Mouse (Mus musculus) thymus, postnatal 14 days (tissue): ENCODE results near the gene Gm27021.

Experiments
- DNase-seq: peaks from one replicate; pipeline ENCODE4 v3.0.0; 2021

Gene Gm27021

DNA sequence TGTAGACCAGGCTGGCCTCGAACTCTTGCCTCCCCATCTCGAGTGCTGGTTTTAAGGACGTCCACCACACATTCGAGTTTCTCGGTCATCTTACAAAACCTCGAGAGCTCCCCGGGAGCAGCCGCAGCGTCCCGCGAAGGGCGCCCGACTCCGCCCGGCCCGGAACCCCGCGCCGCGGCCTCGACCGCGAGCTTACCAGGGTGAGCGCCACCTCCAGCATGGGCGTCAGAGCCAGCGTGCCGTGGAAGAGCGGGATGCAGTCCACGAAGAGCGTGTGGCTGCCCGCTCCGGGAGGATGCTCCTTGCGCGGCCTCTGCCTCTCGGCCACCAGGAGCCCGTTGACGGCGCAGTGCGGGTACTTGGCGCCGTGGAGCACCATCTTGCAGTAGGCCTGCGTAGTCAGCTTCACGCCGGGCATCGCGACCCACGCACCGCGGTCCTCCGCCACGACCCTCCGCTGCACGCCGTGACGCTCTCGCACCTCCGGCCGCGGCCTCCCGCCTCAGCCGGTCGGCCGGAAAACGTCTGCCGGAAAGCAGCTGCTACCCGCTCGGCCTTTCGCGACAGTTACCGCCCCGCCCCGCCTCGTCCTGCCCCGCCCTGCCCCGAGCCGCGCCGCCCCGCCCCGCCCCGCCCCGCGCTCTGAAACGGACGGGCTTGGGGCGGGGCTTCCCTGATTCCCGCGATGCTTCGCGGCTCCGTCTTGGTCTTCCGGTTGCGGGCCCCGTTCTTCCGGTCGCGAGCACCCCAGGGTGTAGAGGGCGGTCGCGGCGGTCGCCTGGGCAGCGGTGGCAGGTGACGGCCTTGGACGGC is at the start of gene Gm27021, which contains the start of gene Cox4i1:
TSS of gene Gm27021 (minus strand) at position 519 of the 813 bp plus-strand sequence.
TSS of gene Cox4i1 (plus strand) at position 662 of the 813 bp plus-strand sequence.
- peak; percentile 96 for DNase-seq

GRCm38 (mm10) chr8:120715996-120716680 is 48.3 kb upstream of the Gm27021 start:
- DNase-seq = no peak

DNA sequence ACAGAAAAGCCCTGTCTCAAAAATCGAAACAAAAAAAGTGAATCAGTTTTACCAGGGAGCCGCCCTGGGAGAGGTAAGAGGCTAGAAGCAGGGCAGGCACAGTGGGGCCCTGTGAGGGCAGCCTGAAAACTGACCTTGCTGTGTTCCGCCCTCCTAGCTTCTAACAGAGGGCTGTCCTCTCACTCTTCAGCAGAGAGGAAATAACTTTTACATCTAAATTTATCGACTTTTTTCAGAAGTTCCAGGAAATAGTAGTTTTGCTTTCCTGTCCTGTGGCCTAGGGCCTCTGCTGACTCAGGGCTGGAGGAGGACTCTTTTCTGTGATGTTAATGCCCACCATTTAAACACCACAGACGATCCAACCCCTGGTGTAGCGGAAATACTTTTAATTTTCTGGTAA is 47.3 kb upstream of the Gm27021 start:
- no peak for DNase-seq

GRCm38 (mm10) chr8:120709176-120709575 is 41.3 kb upstream of the Gm27021 start:
- no peak for DNase-seq

DNA sequence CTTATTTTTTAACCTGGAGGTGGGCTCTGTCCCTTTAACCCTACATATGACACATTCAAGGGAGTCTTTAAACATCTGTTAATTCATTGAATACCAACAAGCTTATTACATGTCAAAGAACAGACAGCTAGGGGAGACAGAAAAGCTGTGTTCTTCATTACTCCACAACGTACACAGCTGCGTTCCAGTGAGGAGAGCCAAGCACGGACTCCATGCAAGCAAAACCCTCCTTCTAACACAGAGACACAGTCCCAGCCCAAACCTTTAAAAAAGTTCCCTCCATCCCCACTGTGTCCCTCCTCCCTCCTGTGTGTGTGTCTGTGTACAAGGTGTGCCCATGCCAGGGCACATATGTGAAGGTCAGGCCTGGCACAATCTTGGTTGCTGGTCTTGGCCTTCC is 38.3 kb upstream of the Gm27021 start:
- no peak for DNase-seq

- DNase-seq = no peak
These were observed 37.3 kb upstream of the Gm27021 start for GRCm38 (mm10) chr8:120705163-120705562.

GRCm38 (mm10) chr8:120704203-120704602 is 36.3 kb upstream of the Gm27021 start:
- no peak for DNase-seq

- peak; percentile 87 for DNase-seq
These were observed 34.0 kb upstream of the Gm27021 start for GRCm38 (mm10) chr8:120701758-120702465.

DNA sequence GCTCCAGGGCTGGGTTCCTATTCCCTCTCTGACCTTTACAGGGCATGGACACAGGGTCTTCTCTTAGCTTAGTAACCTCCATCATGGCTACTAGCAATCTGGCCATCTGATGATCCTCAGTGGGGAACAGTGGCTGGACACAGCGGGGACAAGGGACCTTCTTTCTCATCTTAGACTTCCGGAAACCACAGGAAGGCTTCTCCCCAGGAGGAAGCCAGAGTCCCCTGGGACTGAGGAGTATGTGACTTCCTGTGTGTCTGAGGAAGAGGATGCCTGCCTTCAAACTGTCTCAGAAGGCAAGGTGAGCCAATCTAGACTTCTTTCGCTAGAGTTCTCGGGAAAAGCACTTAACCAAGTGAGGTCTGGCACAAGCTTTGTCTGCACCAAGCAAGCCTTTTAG is 32.2 kb upstream of the Gm27021 start:
- no peak for DNase-seq

DNA sequence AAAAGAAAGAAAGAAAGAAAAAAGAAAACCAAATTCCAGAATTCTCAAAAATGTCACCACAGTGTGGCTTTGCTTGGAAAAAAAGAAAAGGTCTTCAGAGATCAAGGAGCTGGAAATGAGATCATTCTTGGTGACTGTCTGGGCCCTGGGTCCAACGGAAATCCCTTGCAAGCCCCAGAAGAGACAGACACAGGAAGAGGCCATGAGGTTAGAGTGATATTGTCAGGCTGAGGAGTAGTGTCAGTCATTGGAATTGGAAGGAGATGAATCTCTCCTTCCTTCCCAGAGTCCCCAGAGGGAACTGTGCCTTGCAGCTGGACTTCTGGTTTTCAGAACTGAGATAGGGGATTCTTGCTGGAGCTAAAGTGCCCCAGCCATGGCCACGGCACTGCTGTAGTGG is 31.7 kb upstream of the Gm27021 start:
- DNase-seq = no peak

DNA sequence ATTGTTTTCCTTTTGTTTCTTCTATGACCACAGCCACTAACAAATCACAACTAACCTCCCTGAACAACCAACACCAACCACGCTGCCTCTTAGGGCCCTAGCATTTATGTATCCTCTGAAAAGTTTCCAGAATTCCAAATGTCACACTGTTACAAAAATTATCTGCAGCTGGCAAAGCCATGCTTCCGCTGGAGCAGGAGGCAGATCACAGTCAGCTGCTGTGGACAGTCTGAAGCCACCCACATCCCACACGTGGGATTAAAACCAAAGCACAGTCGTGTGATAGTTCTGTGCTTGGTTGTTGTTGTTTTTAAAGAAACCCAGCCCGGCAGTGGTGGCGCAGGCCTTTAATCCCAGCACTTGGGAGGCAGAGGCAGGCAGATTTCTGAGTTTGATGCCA is 31.2 kb upstream of the Gm27021 start:
- no peak for DNase-seq

DNA sequence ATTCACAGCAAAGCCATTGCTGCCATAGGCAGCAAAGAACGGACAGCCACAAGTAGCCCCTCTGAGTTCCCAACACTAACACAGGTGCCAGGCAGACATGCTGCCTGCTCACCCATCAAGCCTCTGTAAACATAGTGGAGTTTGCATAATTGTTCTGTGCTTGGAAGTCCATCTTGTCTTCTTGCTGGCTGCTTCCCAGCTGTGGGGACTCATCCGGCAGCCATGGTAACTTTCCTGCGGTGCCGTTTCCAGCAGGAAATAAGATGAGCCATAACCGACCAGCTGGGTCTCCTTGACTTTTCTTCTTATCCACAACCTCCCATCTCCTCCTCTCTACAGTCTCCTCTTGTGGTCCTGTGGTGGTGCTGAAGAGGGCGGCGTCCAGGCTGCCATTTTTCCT is 30.5 kb upstream of the Gm27021 start:
- DNase-seq = no peak

- peak; percentile 51 for DNase-seq
These were observed 30.0 kb upstream of the Gm27021 start for GRCm38 (mm10) chr8:120697979-120698272.

- DNase-seq = peak; percentile 81
These were observed 29.5 kb upstream of the Gm27021 start for GRCm38 (mm10) chr8:120697154-120697978.

DNA sequence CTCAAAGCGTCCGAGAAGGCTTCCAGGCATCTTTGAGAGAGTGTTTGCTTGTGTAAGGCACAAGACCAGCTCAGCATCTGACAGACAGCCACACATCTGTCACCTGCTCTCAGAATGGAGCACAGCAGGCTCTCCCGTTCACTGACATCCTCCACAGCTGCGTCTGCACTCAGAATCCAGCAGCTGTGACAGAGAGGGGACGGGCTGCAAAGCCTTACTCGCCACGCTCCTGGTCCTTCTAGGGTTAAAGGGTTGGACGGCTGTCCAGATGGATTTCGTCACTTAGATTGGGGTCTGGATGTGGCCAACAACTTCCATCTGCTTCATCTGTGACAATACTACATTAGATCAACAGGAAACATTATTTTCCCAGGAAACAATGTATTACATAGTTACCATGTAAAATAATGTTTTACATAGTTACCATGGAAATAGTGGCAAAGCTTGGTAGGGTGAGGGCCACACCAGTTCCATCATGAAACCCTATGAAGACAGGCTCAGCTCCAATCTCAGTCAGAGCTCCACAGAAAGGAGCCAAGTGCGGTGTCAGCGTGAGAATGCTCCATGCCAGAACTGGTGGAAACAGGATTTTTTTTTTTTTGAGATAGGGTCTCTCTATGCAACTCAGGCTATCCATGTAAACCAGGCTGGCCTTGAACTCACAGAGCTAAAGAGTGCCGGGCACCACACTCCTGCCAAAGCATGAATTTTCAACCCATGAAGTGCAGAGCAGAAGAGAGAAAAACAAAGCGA is 28.7 kb upstream of the Gm27021 start:
- DNase-seq = peak; percentile 82

- no peak for DNase-seq
These were observed 26.1 kb upstream of the Gm27021 start for GRCm38 (mm10) chr8:120693861-120694493.

DNA sequence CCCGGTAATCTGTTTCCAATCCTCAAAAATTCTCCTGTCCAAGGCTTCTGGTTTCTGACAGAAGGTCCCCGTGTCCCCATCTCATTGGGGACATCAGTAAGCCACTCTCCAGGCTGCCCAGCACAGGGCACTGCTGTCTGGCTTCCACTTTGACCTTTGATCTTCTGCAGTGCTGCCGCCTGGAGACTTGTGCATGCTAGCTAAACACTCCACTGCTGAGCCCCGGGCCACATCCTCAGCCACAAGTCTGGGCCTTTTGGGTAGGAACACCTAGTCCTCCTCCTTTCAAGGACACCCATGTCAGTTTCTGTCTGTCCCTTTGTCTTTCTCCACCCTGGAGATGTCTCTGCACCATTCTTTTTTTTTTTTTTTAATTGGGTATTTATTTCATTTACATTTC is 25.1 kb upstream of the Gm27021 start:
- no peak for DNase-seq

- DNase-seq = no peak
These were observed 20.6 kb upstream of the Gm27021 start for GRCm38 (mm10) chr8:120688511-120688910.

GRCm38 (mm10) chr8:120687786-120688185 is 19.9 kb upstream of the Gm27021 start:
- DNase-seq = no peak

DNA sequence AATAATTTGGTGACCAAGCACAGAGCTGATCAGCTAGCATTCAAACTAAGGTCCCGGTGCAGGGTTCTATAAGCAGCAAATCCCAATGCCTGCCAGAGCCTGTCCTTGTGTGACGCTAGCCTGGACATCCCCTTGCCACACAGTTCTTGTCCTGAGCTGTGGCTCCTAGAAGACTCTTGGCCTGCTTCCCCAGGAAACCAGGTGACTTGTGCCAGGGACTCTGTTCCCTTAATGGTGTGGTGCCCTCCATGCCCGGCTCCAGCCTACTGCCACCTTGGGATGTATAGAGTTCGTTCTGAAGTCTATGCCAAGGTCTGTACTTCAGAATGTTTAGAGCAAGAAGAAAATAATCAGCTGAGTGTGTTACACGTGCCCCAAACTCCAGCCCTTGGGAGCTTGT is 18.7 kb upstream of the Gm27021 start:
- DNase-seq = no peak

- no peak for DNase-seq
These were observed 18.2 kb upstream of the Gm27021 start for GRCm38 (mm10) chr8:120686051-120686450.

GRCm38 (mm10) chr8:120685591-120685990 is 17.7 kb upstream of the Gm27021 start:
- no peak for DNase-seq
